Mouse (Mus musculus): ENCODE measurements around the gene Manea. TPM values are rescaled to one million over a fixed set of nuclear protein-coding genes. Genes with fewer than 3 reads are reported as not detected.
"Not testable (repeated sequence)": the region's sequence is repeated elsewhere in the genome, so short reads cannot be mapped to it uniquely, and the experiment has no call there.

The Manea gene
- polyA plus RNA-seq (2011; ENCODE audit: insufficient read length, low read depth, missing spikeins): 45.1 and 49.4 TPM in 2 replicates

DNA sequence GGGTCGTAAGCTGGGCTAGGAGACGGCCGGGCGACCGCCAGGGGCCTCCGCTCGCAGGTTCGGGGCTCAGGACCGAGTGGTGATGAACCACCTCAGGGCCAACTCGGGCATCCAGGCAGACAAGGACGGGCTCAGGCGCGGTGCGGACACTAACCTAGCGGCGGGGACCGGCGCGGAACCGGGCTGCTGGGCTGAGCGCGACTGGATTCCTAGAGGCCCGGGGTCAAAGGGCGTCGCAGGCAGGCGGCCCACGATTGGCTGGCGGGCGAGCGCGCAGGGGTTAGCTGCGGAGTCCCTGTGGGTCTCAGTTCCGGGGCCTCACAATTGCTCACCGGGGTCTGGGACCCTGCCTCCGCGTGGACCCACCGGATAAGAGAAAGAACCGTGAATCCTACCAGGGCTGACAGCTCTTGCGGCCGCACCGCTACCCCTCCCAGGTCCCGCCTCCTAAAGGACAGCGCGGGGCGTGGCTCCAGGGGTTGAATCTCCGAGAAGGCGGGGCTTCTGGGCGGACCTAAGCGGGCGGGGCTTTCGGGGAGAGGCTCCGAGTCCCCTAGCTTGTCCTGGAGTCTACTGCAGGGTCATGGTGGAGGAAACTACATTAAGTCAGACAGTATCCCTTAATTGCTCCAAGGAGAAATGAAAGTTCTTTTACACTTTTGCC is at the start of gene Manea:
TSS of gene Manea (minus strand) at position 449 of the 664 bp plus-strand sequence.
- Histone ChIP-seq H3K27ac (ENCODE audit: insufficient read depth, low read length) (peak within 1 kb of the TSS; percentile 71), H3K4me1 (ENCODE audit: control insufficient read depth, insufficient read depth, low read length) (no peaks in the 10 kb centered on the region), H3K4me3 (ENCODE audit: insufficient read depth, low read length) (peak within 1 kb of the TSS; percentile 73)
- TF ChIP-seq POLR2A (IDR thresholded peaks at IDR 0.05; ENCODE audit: low read depth, low read length) (peak; percentile 65), CTCF (IDR thresholded peaks at IDR 0.05; ENCODE audit: borderline replicate concordance, insufficient read depth, low read length) (no peak)

- no peaks in the 10 kb centered on the region for H3K4me1 ChIP-seq (ENCODE audit: control insufficient read depth, insufficient read depth, low read length)
- no peak overlapping the region for H3K27ac ChIP-seq (ENCODE audit: insufficient read depth, low read length)
- TF ChIP-seq CTCF (IDR thresholded peaks at IDR 0.05; ENCODE audit: borderline replicate concordance, insufficient read depth, low read length) (no peak), POLR2A (IDR thresholded peaks at IDR 0.05; ENCODE audit: low read depth, low read length) (no peak)
- H3K4me3 ChIP-seq (ENCODE audit: insufficient read depth, low read length): no peak overlapping the region
Observed at GRCm38 (mm10) chr4:26354616-26355015, 7.9 kb upstream of the Manea start.

GRCm38 (mm10) chr4:26353643-26354231 is 7.0 kb upstream of the Manea start:
- no peaks in the 10 kb centered on the region for H3K4me1 ChIP-seq (ENCODE audit: control insufficient read depth, insufficient read depth, low read length)
- no peak overlapping the region for H3K27ac ChIP-seq (ENCODE audit: insufficient read depth, low read length)
- TF ChIP-seq CTCF (IDR thresholded peaks at IDR 0.05; ENCODE audit: borderline replicate concordance, insufficient read depth, low read length) (no peak), POLR2A (IDR thresholded peaks at IDR 0.05; ENCODE audit: low read depth, low read length) (no peak)
- no peak overlapping the region for H3K4me3 ChIP-seq (ENCODE audit: insufficient read depth, low read length)

- Histone ChIP-seq H3K4me3 (ENCODE audit: insufficient read depth, low read length) (no peak overlapping the region), H3K27ac (ENCODE audit: insufficient read depth, low read length) (no peak overlapping the region), H3K4me1 (ENCODE audit: control insufficient read depth, insufficient read depth, low read length) (no peaks in the 10 kb centered on the region)
- TF ChIP-seq POLR2A (IDR thresholded peaks at IDR 0.05; ENCODE audit: low read depth, low read length): no peak
- TF ChIP-seq CTCF (IDR thresholded peaks at IDR 0.05; ENCODE audit: borderline replicate concordance, insufficient read depth, low read length): no peak
Observed at GRCm38 (mm10) chr4:26347239-26347638, 548 bp upstream of the Manea start.

GRCm38 (mm10) chr4:26345741-26346442 is 799 bp downstream of the Manea start:
- Histone ChIP-seq H3K27ac (ENCODE audit: insufficient read depth, low read length) (peak overlapping the region; percentile 71), H3K4me1 (ENCODE audit: control insufficient read depth, insufficient read depth, low read length) (no peaks in the 10 kb centered on the region), H3K4me3 (ENCODE audit: insufficient read depth, low read length) (peak overlapping the region; percentile 73)
- TF ChIP-seq CTCF (IDR thresholded peaks at IDR 0.05; ENCODE audit: borderline replicate concordance, insufficient read depth, low read length): no peak
- no peak for TF ChIP-seq POLR2A (IDR thresholded peaks at IDR 0.05; ENCODE audit: low read depth, low read length)

GRCm38 (mm10) chr4:26345080-26345479 is 1.6 kb downstream of the Manea start:
- TF ChIP-seq POLR2A (IDR thresholded peaks at IDR 0.05; ENCODE audit: low read depth, low read length) (no peak), CTCF (IDR thresholded peaks at IDR 0.05; ENCODE audit: borderline replicate concordance, insufficient read depth, low read length) (no peak)
- Histone ChIP-seq H3K27ac (ENCODE audit: insufficient read depth, low read length) (no peak overlapping the region), H3K4me3 (ENCODE audit: insufficient read depth, low read length) (0 out of 2 replicates have a peak overlapping the region, but pooled peaks have one; percentile 18), H3K4me1 (ENCODE audit: control insufficient read depth, insufficient read depth, low read length) (0 out of 2 replicates have a peak, but pooled peaks cover 2% of the 10 kb centered on the region)

DNA sequence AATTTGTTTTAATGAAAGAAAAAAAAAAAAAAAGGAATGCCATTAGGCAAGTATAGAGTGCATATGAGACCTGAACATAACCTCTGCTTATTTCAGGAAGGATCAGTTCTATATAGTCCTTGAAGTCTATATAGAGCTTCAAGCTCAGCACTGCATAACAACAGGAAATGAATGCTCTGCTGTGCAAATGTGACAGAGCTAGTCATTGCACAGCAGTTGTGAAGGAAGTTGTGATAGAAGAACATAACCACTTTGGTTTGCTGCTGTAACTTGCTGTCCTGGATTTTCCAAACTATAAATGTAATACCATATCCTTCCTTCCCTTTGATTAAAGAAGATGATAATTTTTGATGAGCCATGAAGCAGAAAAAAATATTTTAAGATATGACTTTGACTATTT is 4.3 kb downstream of the Manea start:
- Histone ChIP-seq H3K27ac (ENCODE audit: insufficient read depth, low read length) (no peak overlapping the region), H3K4me1 (ENCODE audit: control insufficient read depth, insufficient read depth, low read length) (peaks cover 5% of the 10 kb centered on the region), H3K4me3 (ENCODE audit: insufficient read depth, low read length) (no peak overlapping the region)
- TF ChIP-seq CTCF (IDR thresholded peaks at IDR 0.05; ENCODE audit: borderline replicate concordance, insufficient read depth, low read length) (no peak), POLR2A (IDR thresholded peaks at IDR 0.05; ENCODE audit: low read depth, low read length) (no peak)

GRCm38 (mm10) chr4:26338604-26339003 is 8.1 kb downstream of the Manea start:
- peaks cover 5% of the 10 kb centered on the region for H3K4me1 ChIP-seq (ENCODE audit: control insufficient read depth, insufficient read depth, low read length)
- no peak overlapping the region for H3K27ac ChIP-seq (ENCODE audit: insufficient read depth, low read length)
- no peak overlapping the region for H3K4me3 ChIP-seq (ENCODE audit: insufficient read depth, low read length)
- no peak for TF ChIP-seq CTCF (IDR thresholded peaks at IDR 0.05; ENCODE audit: borderline replicate concordance, insufficient read depth, low read length)
- TF ChIP-seq POLR2A (IDR thresholded peaks at IDR 0.05; ENCODE audit: low read depth, low read length): no peak

DNA sequence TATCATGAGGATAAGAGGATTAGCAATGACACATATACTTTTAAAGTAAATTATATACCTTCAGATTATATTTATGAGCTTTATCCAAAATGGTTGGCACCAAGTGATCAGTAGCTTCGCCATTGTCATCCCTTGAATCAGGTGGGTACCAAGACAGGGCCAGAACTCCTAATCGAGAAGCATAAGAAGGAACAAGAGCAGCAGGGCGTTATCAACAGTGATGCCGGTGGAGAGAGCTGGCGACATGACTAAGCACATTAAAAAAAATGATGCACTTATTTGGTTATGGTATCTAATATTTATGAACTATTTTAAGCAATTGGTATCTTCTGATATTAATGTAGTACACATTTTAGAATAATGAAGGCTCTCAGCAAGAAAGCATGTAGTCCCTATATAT is 10.1 kb downstream of the Manea start:
- Histone ChIP-seq H3K27ac (ENCODE audit: insufficient read depth, low read length) (no peak overlapping the region), H3K4me3 (ENCODE audit: insufficient read depth, low read length) (no peak overlapping the region), H3K4me1 (ENCODE audit: control insufficient read depth, insufficient read depth, low read length) (peaks cover 5% of the 10 kb centered on the region)
- TF ChIP-seq CTCF (IDR thresholded peaks at IDR 0.05; ENCODE audit: borderline replicate concordance, insufficient read depth, low read length) (no peak), POLR2A (IDR thresholded peaks at IDR 0.05; ENCODE audit: low read depth, low read length) (no peak)

GRCm38 (mm10) chr4:26304731-26305130 is 42.0 kb downstream of the Manea start:
- not testable (repeated sequence) for H3K4me1 ChIP-seq (ENCODE audit: control insufficient read depth, insufficient read depth, low read length); H3K27ac ChIP-seq (ENCODE audit: insufficient read depth, low read length); H3K4me3 ChIP-seq (ENCODE audit: insufficient read depth, low read length)
